Mouse (Mus musculus) heart, postnatal 4 days (tissue): ENCODE measurements around the gene Rasgef1b. TPM values are rescaled to one million over a fixed set of nuclear protein-coding genes. Genes with fewer than 3 reads are reported as not detected.

Experiments
- DNase-seq: peaks from one replicate; pipeline ENCODE4 v3.0.0; 2021
- total RNA-seq, 2 experiments: library from RNA; stranded (reverse); gene quantifications; 2 replicates each; pipeline ENCODE4 v1.2.3; 2021

Rasgef1b gene
- total RNA-seq, 2 experiments from 2014 or later, result 20.4 to 22.4 TPM

GRCm38 (mm10) chr5:99707261-99707660 is 21.6 kb downstream of the Rasgef1b start:
- DNase-seq, result peak; percentile 69

GRCm38 (mm10) chr5:99701811-99702210 is 27.1 kb downstream of the Rasgef1b start:
- DNase-seq, result no peak

- no peak for DNase-seq
Observed at GRCm38 (mm10) chr5:99694712-99695360, 34.0 kb downstream of the Rasgef1b start.

GRCm38 (mm10) chr5:99689909-99690308 is 39.0 kb downstream of the Rasgef1b start:
- no peak for DNase-seq

GRCm38 (mm10) chr5:99687894-99688293 is 41.0 kb downstream of the Rasgef1b start:
- no peak for DNase-seq

- no peak for DNase-seq
Observed at GRCm38 (mm10) chr5:99684023-99684422, 44.8 kb downstream of the Rasgef1b start.

- peak; percentile 27 for DNase-seq
Observed at GRCm38 (mm10) chr5:99669971-99670571, 58.8 kb downstream of the Rasgef1b start.

- no peak for DNase-seq
Observed at GRCm38 (mm10) chr5:99656024-99656423, 72.8 kb downstream of the Rasgef1b start.

- DNase-seq, result peak; percentile 32
Observed at GRCm38 (mm10) chr5:99652931-99653330, 75.9 kb downstream of the Rasgef1b start.

GRCm38 (mm10) chr5:99641407-99641806 is 87.5 kb downstream of the Rasgef1b start:
- DNase-seq, result no peak

GRCm38 (mm10) chr5:99636575-99636974 is 92.3 kb downstream of the Rasgef1b start:
- DNase-seq, result no peak

GRCm38 (mm10) chr5:99634010-99634541 is 94.8 kb downstream of the Rasgef1b start:
- DNase-seq, result peak; percentile 14

- no peak for DNase-seq
Observed at GRCm38 (mm10) chr5:99633548-99633947, 95.3 kb downstream of the Rasgef1b start.

- no peak for DNase-seq
Observed at GRCm38 (mm10) chr5:99632649-99633310, 96.1 kb downstream of the Rasgef1b start.

- DNase-seq, result peak; percentile 35
Observed at GRCm38 (mm10) chr5:99630087-99630486, 98.8 kb downstream of the Rasgef1b start.

- DNase-seq, result no peak
Observed at GRCm38 (mm10) chr5:99625603-99626002, 103.3 kb downstream of the Rasgef1b start.

GRCm38 (mm10) chr5:99620771-99621170 is 108.1 kb downstream of the Rasgef1b start:
- DNase-seq, result no peak

- DNase-seq, result no peak
Observed at GRCm38 (mm10) chr5:99617271-99617800, 111.5 kb downstream of the Rasgef1b start.

GRCm38 (mm10) chr5:99613321-99614118 is 115.3 kb downstream of the Rasgef1b start:
- no peak for DNase-seq

GRCm38 (mm10) chr5:99607602-99608001 is 121.3 kb downstream of the Rasgef1b start:
- no peak for DNase-seq

GRCm38 (mm10) chr5:99606164-99606858 is 122.6 kb downstream of the Rasgef1b start:
- DNase-seq, result no peak
